Mouse (Mus musculus) olfactory bulb, adult 2 months (tissue): Measurements from ENCODE around the gene Gpr142. TPM values are rescaled to one million over a fixed set of nuclear protein-coding genes. Genes with fewer than 3 reads are reported as not detected.
A peak's percentile ranks its signal among the peaks of the same experiment; 100 is the strongest.

Source experiments
- H3K27ac ChIP-seq: fragments of 200-500 bp; 2 replicates; pipeline ENCODE4 v1.5.1; 2012; ENCODE audit warnings: low read depth, low read length; ENCODE audit not compliant: insufficient read depth
- H3K4me1 ChIP-seq: fragments of 200-500 bp; 2 replicates; pipeline ENCODE4 v1.6.1; 2012; ENCODE audit warnings: low read length; ENCODE audit not compliant: control insufficient read depth, insufficient read depth
- H3K4me3 ChIP-seq: fragments of 200-500 bp; 2 replicates; pipeline ENCODE4 v1.5.1; 2012; ENCODE audit warnings: mild to moderate bottlenecking, low read depth, low read length, moderate library complexity; ENCODE audit not compliant: insufficient read depth
- CTCF ChIP-seq: fragments of 200-500 bp; IDR thresholded peaks from 2 replicates; pipeline ENCODE4 v1.5.1; 2012; ENCODE audit warnings: low read depth, mild to moderate bottlenecking, low read length, moderate library complexity; ENCODE audit not compliant: insufficient read depth
- POLR2A ChIP-seq: fragments of 200-500 bp; IDR thresholded peaks from 2 replicates; pipeline ENCODE4 v1.6.1; 2012; ENCODE audit warnings: mild to moderate bottlenecking, low read depth, low read length, moderate library complexity; ENCODE audit not compliant: insufficient read depth
- WGBS: fragments of 180-500 bp; shearing (Covaris S2); methylation state at CpG from one replicate; pipeline ENCODE4 v1.1.7; 2018; 5-methylcytosine and 5-hydroxymethylcytosine counted together
- polyA plus RNA-seq: library from polyadenylated mRNA; stranded (reverse); fragments of >200 nt; gene quantifications from 2 replicates; pipeline ENCODE4 v1.2.4, GENCODE M21; 2012; ENCODE audit warnings: low replicate concordance; ENCODE audit not compliant: missing spikeins, insufficient read depth, insufficient read length

Gpr142 gene
- polyA plus RNA-seq, 1 experiment: not detected

DNA sequence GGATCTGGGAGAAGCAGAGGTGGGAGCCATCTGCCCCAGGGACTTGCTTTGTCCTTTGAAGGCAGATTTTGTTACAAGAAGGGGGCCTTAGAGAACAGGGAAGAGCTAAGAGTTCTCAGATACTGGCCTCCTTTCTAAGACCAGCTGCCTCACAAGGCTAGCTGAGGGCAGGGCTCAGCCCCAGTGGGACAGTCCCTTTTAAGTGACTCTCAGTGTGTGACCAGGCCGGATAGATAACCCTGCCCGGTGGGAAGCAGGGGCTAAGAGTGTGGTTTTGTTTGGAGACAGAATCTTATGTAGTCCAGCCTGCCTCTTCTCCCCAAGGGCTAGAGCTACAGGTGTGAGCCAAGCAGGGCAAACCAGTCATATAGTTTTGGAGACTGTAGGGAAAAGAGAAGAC, 50.8 kb downstream of the Gpr142 start:
- H3K4me3 ChIP-seq: no peak overlapping the region
- 56% methylated on average over 2 of the region's 2 CpGs for WGBS
- H3K27ac ChIP-seq: no peak overlapping the region
- peaks cover 26% of the 10 kb centered on the region for H3K4me1 ChIP-seq
- TF ChIP-seq POLR2A: no peak
- no peak for TF ChIP-seq CTCF

DNA sequence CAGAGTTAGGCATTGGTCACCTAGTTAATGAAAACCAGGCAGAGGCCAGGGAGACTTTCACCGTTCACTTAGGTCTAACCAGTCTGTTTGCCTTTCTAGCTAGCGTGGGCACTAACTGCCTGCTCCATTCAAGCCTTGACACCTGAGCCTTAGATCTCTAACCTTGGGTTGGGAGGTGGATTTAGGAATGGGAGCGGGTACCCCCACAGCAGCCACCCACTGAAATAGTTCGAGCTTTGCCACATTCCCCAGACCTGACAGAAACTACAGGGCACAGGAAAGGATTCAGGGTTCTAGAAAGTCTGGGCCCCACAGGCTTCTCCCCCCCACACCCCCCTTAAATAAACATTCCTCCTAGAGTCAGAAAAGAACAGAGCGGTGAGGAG, 51.3 kb downstream of the Gpr142 start:
- Histone ChIP-seq H3K4me3 (no peak overlapping the region), H3K27ac (no peak overlapping the region), H3K4me1 (peaks cover 26% of the 10 kb centered on the region)
- WGBS: 61% methylated on average over 5 of the region's 5 CpGs
- TF ChIP-seq CTCF: no peak
- no peak for TF ChIP-seq POLR2A

DNA sequence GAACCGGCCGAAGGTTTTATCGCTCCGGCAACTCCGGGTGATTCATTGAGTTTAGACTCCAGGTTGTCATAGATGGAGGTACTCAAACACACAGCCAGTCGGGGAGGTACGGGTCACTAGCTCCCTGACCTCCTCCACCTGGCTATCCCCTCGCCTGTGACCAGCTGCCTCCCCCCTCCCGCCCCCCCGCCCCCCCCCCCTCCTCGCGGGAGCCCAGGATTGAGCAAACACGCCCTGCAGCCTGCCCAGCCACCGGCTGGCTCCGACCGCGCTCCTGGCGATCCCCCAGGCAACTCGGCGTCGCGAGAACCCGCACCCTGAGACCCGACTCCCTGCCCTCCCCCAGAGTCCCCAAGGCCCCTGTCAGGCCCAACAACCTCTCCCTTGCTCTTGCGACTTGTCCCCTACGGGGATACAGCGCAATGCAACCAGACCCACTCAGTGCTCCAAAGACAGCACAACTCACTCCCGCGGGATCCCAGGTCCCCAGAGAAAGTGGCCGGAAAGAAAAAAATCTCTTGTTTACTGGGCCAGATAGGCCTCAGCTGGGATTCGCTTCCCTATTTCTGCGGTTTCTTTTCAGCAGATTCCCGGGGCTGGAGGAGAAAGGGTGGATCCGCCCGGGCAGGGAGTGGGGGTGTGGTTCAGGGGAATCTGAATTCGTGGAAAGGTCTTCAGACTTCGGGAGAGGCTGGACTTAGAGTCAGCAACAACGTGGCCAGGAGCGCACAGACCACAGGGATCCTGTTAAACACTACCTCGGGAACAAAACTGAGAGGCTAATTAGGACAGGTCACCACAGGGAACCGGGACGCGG, 51.9 kb downstream of the Gpr142 start, which contains the start of gene Gprc5c:
Gprc5c (plus strand) TSS at position 701 of the 817 bp plus-strand sequence.
- no peak within 1 kb of the TSS for H3K27ac ChIP-seq
- H3K4me1 ChIP-seq: peaks cover 26% of the 10 kb centered on the region
- WGBS: 3% methylated on average over 39 of the region's 43 CpGs
- TF ChIP-seq CTCF: no peak
- TF ChIP-seq POLR2A: no peak
- H3K4me3 ChIP-seq: peak within 1 kb of the TSS; percentile 48

DNA sequence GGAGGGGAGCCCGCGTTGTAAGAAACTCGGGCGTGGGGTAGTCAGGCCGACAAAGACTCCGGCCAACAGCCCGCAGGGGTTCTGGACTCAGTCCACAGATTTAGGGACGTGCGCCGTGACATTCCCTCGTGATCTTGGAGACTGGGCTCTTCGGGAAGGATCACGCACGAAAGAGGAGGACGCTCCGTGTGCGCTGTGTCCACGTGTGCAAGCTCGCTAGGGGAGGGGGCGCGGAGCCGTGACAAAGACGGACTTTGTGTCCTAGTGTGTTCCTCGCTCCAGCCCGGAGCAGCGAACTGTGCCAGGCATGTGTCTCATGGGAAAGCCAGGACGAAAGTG, 52.5 kb downstream of the Gpr142 start:
- WGBS: under 1% methylated on average over 27 of the region's 27 CpGs
- Histone ChIP-seq H3K27ac (no peak overlapping the region), H3K4me3 (peak overlapping the region; percentile 48), H3K4me1 (peaks cover 26% of the 10 kb centered on the region)
- TF ChIP-seq POLR2A (no peak), CTCF (no peak)

DNA sequence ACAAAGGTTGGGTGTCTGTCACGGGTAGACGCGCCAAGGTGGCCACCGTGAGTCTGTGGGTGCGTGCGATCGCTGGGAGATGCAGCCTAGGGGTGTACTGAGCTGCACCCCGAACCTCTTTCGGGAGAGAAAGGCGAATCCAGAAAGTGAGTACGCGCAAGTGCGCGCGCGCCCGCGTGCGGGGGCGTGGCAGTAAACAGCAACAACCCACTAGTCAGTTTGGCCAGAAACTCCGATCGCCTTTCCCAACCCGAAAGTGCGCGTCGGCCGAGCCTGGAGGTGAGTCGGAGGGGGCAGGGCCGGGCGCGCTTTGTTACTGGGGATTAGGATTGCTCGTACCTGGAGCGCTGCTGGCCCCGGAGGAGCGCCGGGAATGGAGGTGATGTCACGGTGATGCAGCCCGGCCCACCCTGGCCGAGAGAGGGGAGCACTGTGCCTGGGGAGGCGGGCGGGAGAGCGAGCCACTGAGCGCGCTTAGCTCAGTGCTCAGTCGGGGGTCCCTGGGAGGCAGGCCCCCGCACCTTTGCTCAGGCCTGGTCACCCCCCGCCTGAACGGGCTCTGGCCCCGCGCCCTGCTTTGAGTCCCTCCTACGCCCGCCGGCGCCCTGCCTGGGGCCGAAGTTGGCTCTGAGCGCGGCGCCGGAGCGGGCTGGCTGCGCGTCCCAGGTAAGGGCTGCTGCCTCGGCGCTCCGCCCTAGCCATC, 53.0 kb downstream of the Gpr142 start:
- TF ChIP-seq CTCF: no peak
- H3K4me3 ChIP-seq: peak overlapping the region; percentile 48
- under 1% methylated on average over 65 of the region's 65 CpGs for WGBS
- H3K4me1 ChIP-seq: peaks cover 26% of the 10 kb centered on the region
- H3K27ac ChIP-seq: no peak overlapping the region

DNA sequence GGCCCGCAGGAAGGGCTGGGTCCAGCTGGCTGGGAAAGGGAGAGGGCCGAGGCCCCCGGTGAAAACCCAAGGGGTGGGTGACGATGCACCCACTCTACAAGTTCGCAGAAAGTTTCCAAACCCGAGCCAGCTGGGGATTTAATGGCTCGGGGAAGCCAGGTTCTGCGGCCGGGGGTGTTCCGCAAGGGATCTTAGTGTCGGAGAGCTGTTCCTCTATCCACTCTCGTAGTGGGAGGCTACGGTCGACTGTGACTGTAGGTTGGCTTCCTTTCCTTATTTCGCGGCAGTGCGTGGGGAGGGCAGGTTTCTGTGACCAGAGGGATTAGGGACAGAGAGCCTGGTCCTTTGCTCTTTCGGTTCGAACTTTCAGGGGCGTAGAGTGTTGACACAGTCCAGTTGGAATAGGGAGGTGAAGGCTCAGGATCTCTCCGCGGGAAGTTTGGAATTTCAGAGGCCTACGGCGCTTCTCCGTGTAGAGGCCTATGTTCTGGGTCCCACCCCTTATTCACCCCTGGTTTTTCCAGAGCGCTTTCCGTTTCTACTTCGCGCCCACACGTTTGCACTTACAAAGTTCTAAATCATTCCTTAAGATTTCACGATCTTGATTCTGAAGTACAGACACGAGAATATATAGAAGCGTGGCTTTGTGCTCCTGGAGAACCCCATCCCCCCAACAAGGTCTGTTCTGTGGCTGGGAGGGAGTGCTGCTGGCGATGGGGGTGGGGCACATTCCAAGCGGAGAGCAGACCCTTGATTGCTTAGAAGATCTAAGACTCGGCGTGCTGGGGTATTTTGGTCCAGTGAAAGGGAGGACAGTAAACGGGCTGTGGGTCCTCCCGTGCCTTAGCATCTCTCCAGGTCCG, 53.8 kb downstream of the Gpr142 start:
- WGBS: 15% methylated on average over 40 of the region's 40 CpGs
- H3K4me1 ChIP-seq: peaks cover 26% of the 10 kb centered on the region
- H3K27ac ChIP-seq: no peak overlapping the region
- H3K4me3 ChIP-seq: peak overlapping the region; percentile 48
- no peak for TF ChIP-seq CTCF
- no peak for TF ChIP-seq POLR2A

DNA sequence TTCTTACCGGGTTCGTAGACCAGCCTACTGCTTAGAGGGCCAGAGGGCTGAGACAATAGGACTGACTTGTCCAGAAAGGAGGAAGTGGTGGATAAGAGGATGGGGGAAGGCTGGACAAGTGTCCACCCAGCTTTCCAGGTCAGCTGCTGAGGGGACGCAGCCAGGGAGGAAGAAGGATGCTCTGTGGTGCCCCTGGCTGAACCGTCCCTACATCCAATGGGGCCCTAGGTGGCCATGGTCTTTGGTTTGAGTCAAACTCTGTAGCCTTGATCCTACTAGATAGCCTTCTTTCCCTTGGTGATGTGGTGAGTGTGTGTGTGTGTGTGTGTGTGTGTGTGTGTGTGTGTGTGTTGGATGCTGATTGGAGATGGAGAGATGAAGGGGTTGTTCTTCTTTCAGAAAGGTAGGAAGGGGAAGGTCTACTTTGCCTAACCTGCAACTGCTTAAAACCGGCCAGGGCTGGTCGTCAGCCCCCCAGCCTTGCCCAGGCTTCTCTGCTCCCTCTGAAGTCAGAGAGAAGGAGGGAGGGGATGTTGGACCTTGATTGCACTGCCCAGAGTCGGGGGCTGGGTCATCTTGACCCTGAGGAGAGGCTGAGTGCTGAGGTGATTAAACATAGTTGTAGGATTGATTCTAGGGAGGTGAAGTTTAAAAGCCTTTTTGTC, 54.6 kb downstream of the Gpr142 start:
- WGBS: 66% methylated on average over 7 of the region's 7 CpGs
- Histone ChIP-seq H3K27ac (no peak overlapping the region), H3K4me1 (peaks cover 26% of the 10 kb centered on the region), H3K4me3 (no peak overlapping the region)
- TF ChIP-seq POLR2A: no peak
- TF ChIP-seq CTCF: no peak

DNA sequence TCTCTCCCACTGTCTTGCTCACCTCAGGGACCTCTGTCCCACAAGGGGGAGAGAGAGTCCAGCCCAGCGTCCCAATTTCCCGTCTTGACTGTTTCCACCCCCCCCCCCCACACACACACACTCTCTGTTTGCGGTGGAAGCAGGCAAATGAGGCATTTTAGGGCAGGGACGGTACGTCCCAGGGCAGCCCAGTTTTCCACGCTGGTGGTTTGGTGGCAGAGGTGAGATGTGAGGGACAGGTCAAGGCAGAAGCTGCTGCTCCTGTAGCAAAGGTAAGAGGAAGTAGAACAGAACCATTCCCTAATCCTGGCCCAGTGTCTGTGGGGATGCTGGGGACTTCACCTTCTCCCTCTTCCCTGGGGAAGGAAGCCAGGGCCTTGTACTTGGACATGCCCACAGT, 55.9 kb downstream of the Gpr142 start:
- no peak for TF ChIP-seq CTCF
- H3K4me1 ChIP-seq: peaks cover 26% of the 10 kb centered on the region
- no peak overlapping the region for H3K4me3 ChIP-seq
- no peak overlapping the region for H3K27ac ChIP-seq
- 86% methylated on average over 6 of the region's 6 CpGs for WGBS
